Mouse (Mus musculus) liver, embryonic 18 days (tissue): Measurements from ENCODE around the gene Glud1. TPM values are rescaled to one million over a fixed set of nuclear protein-coding genes. Genes with fewer than 3 reads are reported as not detected.

Experiments used
- polyA plus RNA-seq: library from polyadenylated mRNA; depleted of rRNA; stranded (reverse); fragments of >200 nt; gene quantifications from 2 replicates; pipeline ENCODE4 v1.2.3, GENCODE M21; 2012; rRNA removed

The Glud1 gene
- polyA plus RNA-seq, result 304 and 319 TPM in 2 replicates

GRCm38 (mm10) chr14:34310234-34310965 is at the start of gene Glud1, which contains the start of gene Shld2:
Gene Glud1, plus strand, starts transcription at chr14:34310727.
Gene Shld2, minus strand, starts transcription at chr14:34310493.

GRCm38 (mm10) chr14:34355301-34355700 is 44.8 kb downstream of the Glud1 start, which contains the start of gene Fam25c:
Gene Fam25c, minus strand, starts transcription at chr14:34355433.

GRCm38 (mm10) chr14:34374577-34374976 is 64.0 kb downstream of the Glud1 start, which contains the start of gene Sncg:
Gene Sncg, minus strand, starts transcription at chr14:34374789.

GRCm38 (mm10) chr14:34375415-34375904 is 64.9 kb downstream of the Glud1 start, which contains the start of gene Mmrn2:
Gene Mmrn2, plus strand, starts transcription at chr14:34375465.

Other genes with a start within 250 kb of the Glud1 start
- 0.52 and 0.73 TPM in 2 replicates for gene Anxa8, start 224.7 kb upstream of the Glud1 start, polyA plus RNA-seq
- not detected in 2 replicates for gene A630023A22Rik, start 208.0 kb upstream of the Glud1 start, polyA plus RNA-seq
- gene Npy4r, start 158.2 kb upstream of the Glud1 start, polyA plus RNA-seq, result 0.01 TPM in 2 replicates
- 0.02 and 0.07 TPM in 2 replicates for gene Gprin2, start 109.1 kb upstream of the Glud1 start, polyA plus RNA-seq
- gene Syt15, start 91.1 kb upstream of the Glud1 start, polyA plus RNA-seq, result 0.43 and 0.53 TPM in 2 replicates
- 10.8 and 12.0 TPM in 2 replicates for gene Shld2, start 234 bp upstream of the Glud1 start, polyA plus RNA-seq
- 1.5 and 1.9 TPM in 2 replicates for gene Fam25c, start 44.7 kb downstream of the Glud1 start, polyA plus RNA-seq
- 0.41 and 0.59 TPM in 2 replicates for gene Sncg, start 64.1 kb downstream of the Glud1 start, polyA plus RNA-seq
- 2.2 TPM in 2 replicates for gene Mmrn2, start 64.7 kb downstream of the Glud1 start, polyA plus RNA-seq
- 4.8 and 4.9 TPM in 2 replicates for gene Bmpr1a, start 192.6 kb downstream of the Glud1 start, polyA plus RNA-seq
- not detected in 2 replicates for gene 9230112D13Rik, start 212.1 kb downstream of the Glud1 start, polyA plus RNA-seq